Mouse (Mus musculus): ENCODE results near the gene Phf24. TPM values are rescaled to one million over a fixed set of nuclear protein-coding genes. Genes with fewer than 3 reads are reported as not detected.

Gene Phf24
- total RNA-seq (2014; rRNA removed) = 77.2 and 82.7 TPM in 2 replicates
- polyA plus RNA-seq (2015; fragmentation: Nextera tagmentation; extraction: Ambion mirVana) = 38.2 and 42.3 TPM in 2 replicates

DNA sequence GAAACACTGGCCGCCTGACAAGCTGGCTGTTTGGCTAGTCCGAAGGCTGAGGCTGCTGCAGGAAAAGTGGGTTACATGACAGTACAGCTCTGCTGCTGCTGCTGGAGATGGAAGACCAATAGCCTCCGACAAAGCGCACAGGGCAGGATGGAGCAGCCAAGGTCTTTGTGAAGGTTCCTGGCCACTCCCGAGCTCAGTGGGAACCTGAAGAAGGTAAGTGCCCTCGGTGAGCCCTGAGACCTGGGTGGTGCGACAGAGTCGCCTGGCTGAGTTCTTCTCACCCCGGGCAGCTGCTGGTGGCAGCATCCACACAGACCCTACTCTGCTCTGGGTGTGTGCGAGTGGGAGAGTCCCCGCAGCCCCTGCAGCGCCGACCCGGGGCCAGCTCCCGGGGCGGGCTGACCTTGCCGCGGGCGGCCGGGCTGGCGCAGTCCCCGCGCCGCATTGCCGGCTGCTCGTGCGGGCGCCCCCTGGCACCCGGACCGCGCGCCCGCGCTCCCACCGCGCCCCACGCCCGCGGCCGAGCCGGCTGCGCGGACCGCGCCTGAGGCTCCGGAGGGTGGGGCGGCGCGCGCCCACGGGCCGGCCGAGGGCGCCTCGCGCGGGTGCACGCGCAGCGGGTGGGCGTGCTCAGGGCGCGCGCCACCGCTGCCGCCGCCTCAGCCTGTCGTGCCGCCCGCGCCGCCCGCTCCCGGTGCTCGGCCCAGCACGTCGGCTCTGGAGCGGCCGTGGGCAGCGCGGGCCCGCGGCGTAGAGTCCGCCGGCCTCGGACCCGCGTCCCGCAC, at the start of gene Phf24:
Phf24 (plus strand) TSS at position 44 of the 785 bp plus-strand sequence.
- H3K27ac ChIP-seq (ENCODE audit: low read depth, low read length) = peak within 1 kb of the TSS; percentile 78
- no peak for TF ChIP-seq CTCF (IDR thresholded peaks at IDR 0.05; ENCODE audit: low read depth)

DNA sequence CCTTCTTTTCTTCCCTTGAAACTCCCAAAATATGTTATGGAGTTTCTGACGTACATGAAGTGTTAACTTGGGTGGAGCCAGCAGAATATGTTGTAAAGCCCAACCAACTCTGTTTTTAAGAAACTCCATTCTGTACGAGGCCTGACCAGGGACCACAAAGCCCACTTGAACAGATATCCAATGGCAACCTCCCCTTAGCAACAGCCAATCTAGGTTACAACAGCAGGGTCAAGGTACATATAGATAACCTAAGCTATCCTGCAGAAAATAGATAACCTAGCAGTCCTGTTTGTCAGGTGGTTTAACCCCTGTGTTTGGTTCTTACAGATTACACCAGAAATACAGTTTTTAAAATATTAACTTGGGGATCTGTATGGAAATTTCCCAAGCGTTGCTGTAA, 49.1 kb upstream of the Phf24 start:
- WGBS = 77% methylated on average over 3 of the region's 3 CpGs
- Histone ChIP-seq H3K4me3 (ENCODE audit: low read depth, low read length) (no peak overlapping the region), H3K9ac (no peak overlapping the region), H3K4me2 (ENCODE audit: low read depth) (no peak overlapping the region), H3K27ac (ENCODE audit: low read depth, low read length) (no peak overlapping the region), H3K4me1 (ENCODE audit: insufficient read depth) (no peaks in the 10 kb centered on the region), H3K9me3 (ENCODE audit: low read length) (no peaks in the 10 kb centered on the region), H3K27me3 (ENCODE audit: insufficient read depth, low read length) (no peaks in the 10 kb centered on the region), H3K36me3 (ENCODE audit: insufficient read depth) (no peaks in the 10 kb centered on the region)
- DNase-seq = no peak
- no peak for TF ChIP-seq CTCF (IDR thresholded peaks at IDR 0.05; ENCODE audit: low read depth)
- ATAC-seq = no peak

More for the DNA sequence above, at the start of gene Phf24:
- H3K9me3 ChIP-seq (ENCODE audit: low read length) = no peaks in the 10 kb centered on the region
- 0 out of 2 replicates have a peak, but pooled peaks cover 4% of the 10 kb centered on the region for H3K4me1 ChIP-seq (ENCODE audit: insufficient read depth)
- peak within 1 kb of the TSS; percentile 84 for H3K4me2 ChIP-seq (ENCODE audit: low read depth)
- ATAC-seq (peak; percentile 87), DNase-seq (peak; percentile 86)
- WGBS = 4% methylated on average over 80 of the region's 90 CpGs
- H3K36me3 ChIP-seq (ENCODE audit: insufficient read depth) = no peaks in the 10 kb centered on the region
- H3K9ac ChIP-seq = peak within 1 kb of the TSS; percentile 94
- no peaks in the 10 kb centered on the region for H3K27me3 ChIP-seq (ENCODE audit: insufficient read depth, low read length)
- peak within 1 kb of the TSS; percentile 68 for H3K4me3 ChIP-seq (ENCODE audit: low read depth, low read length)

DNA sequence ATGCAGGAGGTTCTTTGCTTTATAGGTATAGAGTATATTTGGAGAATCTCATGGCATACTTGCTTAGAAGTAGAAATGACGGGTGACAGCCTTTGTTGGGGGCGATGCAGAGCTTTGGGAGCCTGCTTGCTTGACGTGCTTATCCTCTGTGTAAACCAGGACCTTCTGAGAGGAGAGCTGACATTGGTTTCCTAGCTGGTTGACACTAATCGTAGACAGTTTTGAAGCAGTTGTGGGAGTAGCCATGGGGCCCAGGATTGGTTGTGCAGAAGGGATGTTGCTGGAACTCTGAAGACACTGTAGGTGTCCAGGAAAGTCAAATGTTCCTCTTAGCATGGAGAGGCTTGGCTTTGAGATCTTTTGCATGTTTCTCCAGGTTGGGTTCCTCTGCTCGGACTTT, 48.3 kb upstream of the Phf24 start:
- Histone ChIP-seq H3K4me1 (ENCODE audit: insufficient read depth) (no peaks in the 10 kb centered on the region), H3K9me3 (ENCODE audit: low read length) (no peaks in the 10 kb centered on the region), H3K36me3 (ENCODE audit: insufficient read depth) (no peaks in the 10 kb centered on the region), H3K27me3 (ENCODE audit: insufficient read depth, low read length) (no peaks in the 10 kb centered on the region), H3K4me3 (ENCODE audit: low read depth, low read length) (no peak overlapping the region), H3K4me2 (ENCODE audit: low read depth) (no peak overlapping the region), H3K27ac (ENCODE audit: low read depth, low read length) (no peak overlapping the region), H3K9ac (no peak overlapping the region)
- ATAC-seq (no peak), DNase-seq (no peak)
- WGBS = 93% methylated on average over 5 of the region's 5 CpGs
- TF ChIP-seq CTCF (IDR thresholded peaks at IDR 0.05; ENCODE audit: low read depth) = no peak

- Histone ChIP-seq H3K27ac (ENCODE audit: low read depth, low read length) (no peak overlapping the region), H3K9me3 (ENCODE audit: low read length) (no peaks in the 10 kb centered on the region), H3K9ac (no peak overlapping the region), H3K4me3 (ENCODE audit: low read depth, low read length) (no peak overlapping the region), H3K4me1 (ENCODE audit: insufficient read depth) (no peaks in the 10 kb centered on the region), H3K36me3 (ENCODE audit: insufficient read depth) (no peaks in the 10 kb centered on the region), H3K4me2 (ENCODE audit: low read depth) (no peak overlapping the region), H3K27me3 (ENCODE audit: insufficient read depth, low read length) (no peaks in the 10 kb centered on the region)
- TF ChIP-seq CTCF (IDR thresholded peaks at IDR 0.05; ENCODE audit: low read depth) = peak; percentile 70
- 83% methylated on average over 5 of the region's 5 CpGs for WGBS
- ATAC-seq (0 out of 2 replicates have a peak, but pooled peaks have one; percentile 43), DNase-seq (peak; percentile 35)
Measured at GRCm38 (mm10) chr4:42870748-42871147, 45.7 kb upstream of the Phf24 start.

DNA sequence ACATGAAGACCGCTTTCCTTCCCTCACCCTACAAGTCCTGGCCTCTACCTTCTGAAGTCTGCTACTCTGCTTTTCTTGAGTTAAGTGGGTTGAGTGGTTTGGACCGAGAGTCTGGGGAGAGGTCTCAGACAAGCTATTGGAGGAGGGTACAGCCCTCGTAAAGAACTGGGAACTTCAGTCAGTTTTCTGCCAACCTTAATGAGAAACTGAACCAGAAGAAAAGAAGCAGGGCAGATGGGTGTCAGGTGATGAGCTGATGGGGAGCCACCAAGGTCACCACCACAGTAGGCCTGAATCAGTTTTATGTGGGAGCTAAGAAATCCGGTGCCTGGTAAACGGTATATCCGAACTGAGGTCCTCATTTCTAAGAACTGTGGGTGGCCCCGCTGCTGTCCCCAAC, 44.3 kb upstream of the Phf24 start:
- H3K4me3 ChIP-seq (ENCODE audit: low read depth, low read length) = no peak overlapping the region
- no peak overlapping the region for H3K4me2 ChIP-seq (ENCODE audit: low read depth)
- no peak for TF ChIP-seq CTCF (IDR thresholded peaks at IDR 0.05; ENCODE audit: low read depth)
- ATAC-seq (no peak), DNase-seq (no peak)
- no peaks in the 10 kb centered on the region for H3K9me3 ChIP-seq (ENCODE audit: low read length)
- no peaks in the 10 kb centered on the region for H3K4me1 ChIP-seq (ENCODE audit: insufficient read depth)
- H3K9ac ChIP-seq = no peak overlapping the region
- H3K27me3 ChIP-seq (ENCODE audit: insufficient read depth, low read length) = no peaks in the 10 kb centered on the region
- 95% methylated on average over 7 of the region's 7 CpGs for WGBS
- no peaks in the 10 kb centered on the region for H3K36me3 ChIP-seq (ENCODE audit: insufficient read depth)
- no peak overlapping the region for H3K27ac ChIP-seq (ENCODE audit: low read depth, low read length)

DNA sequence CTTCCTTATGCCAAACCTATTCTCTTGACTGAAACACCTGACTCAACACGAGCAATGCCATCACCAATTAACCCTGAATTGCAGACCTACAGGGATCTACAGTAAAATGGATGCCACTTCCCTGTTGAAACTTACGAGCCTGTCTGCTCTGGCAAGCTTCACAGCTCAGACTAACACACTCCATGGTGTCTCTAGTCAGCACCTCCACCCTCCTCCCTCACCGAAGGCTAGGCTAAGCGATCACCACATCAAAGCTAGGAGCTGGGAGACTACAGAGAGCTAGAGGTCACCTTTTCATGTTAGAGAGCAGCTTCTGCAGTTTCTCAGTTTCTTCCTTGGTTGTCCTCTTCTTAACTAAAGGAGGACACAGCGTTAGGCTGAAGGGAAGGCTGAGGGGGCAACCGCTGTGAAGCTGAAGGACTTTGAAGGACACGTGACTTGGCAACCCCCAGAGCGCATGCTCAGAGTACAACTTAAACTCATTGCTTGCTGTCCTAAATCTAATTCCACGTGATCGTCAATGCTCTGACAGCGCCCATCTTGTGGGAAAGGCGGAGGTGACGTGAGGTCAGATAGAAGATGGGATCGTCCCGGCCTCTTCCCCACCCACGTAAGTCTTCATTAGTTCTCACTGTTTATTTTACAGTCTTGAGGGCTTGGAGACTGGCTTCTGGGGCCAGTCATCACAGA, 43.6 kb upstream of the Phf24 start:
- no peaks in the 10 kb centered on the region for H3K4me1 ChIP-seq (ENCODE audit: insufficient read depth)
- no peaks in the 10 kb centered on the region for H3K9me3 ChIP-seq (ENCODE audit: low read length)
- H3K4me3 ChIP-seq (ENCODE audit: low read depth, low read length) = no peak overlapping the region
- no peaks in the 10 kb centered on the region for H3K27me3 ChIP-seq (ENCODE audit: insufficient read depth, low read length)
- no peak overlapping the region for H3K27ac ChIP-seq (ENCODE audit: low read depth, low read length)
- H3K4me2 ChIP-seq (ENCODE audit: low read depth) = no peak overlapping the region
- DNase-seq (no peak), ATAC-seq (no peak)
- 90% methylated on average over 16 of the region's 16 CpGs for WGBS
- H3K9ac ChIP-seq = no peak overlapping the region
- no peak for TF ChIP-seq CTCF (IDR thresholded peaks at IDR 0.05; ENCODE audit: low read depth)
- H3K36me3 ChIP-seq (ENCODE audit: insufficient read depth) = no peaks in the 10 kb centered on the region

DNA sequence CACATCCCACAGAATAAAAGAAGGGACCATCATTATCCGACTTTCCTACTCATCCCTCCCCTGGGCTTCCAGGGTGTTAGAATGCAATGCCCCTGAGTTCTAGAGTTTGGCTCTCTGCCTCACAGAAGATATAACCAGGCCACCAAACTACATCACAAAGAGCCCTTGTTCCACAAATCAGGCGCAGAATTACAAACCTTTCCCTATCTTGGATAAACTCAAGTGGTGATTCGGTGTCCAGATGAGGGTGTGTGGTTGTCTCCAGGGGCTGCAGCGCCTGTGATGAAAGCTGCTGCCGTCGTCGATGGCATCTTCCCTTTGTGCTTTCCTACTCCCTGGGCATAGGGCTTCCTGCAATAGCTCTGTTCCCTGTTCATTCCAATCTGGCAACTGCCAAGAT, 42.3 kb upstream of the Phf24 start, which contains the start of gene Fam205c:
Fam205c (minus strand) TSS at position 101 of the 400 bp plus-strand sequence.
- Histone ChIP-seq H3K9me3 (ENCODE audit: low read length) (no peaks in the 10 kb centered on the region), H3K36me3 (ENCODE audit: insufficient read depth) (no peaks in the 10 kb centered on the region), H3K27ac (ENCODE audit: low read depth, low read length) (no peak within 1 kb of the TSS), H3K27me3 (ENCODE audit: insufficient read depth, low read length) (no peaks in the 10 kb centered on the region), H3K4me3 (ENCODE audit: low read depth, low read length) (no peak within 1 kb of the TSS), H3K9ac (no peak within 1 kb of the TSS), H3K4me1 (ENCODE audit: insufficient read depth) (no peaks in the 10 kb centered on the region), H3K4me2 (ENCODE audit: low read depth) (no peak within 1 kb of the TSS)
- no peak for TF ChIP-seq CTCF (IDR thresholded peaks at IDR 0.05; ENCODE audit: low read depth)
- WGBS = 87% methylated on average over 7 of the region's 7 CpGs
- DNase-seq = no peak
- ATAC-seq = no peak
